Mouse (Mus musculus) brain, embryonic 14.5 days (tissue): ENCODE measurements at regions not wholly inside any gene's neighbourhood (a gene's known extent, or its start where the extent isn't known, plus 50 kb on each side); places are given as distances from the start of the nearest gene placed in this dataset.

Experiments
- CTCF ChIP-seq: fragments of 200-500 bp; IDR thresholded peaks from 2 replicates; pipeline ENCODE4 v1.5.1; 2012; ENCODE audit warnings: inconsistent platforms, mild to moderate bottlenecking, moderate library complexity, borderline replicate concordance; ENCODE audit not compliant: insufficient read depth, insufficient read length; ENCODE audit errors: extremely low read depth
- POLR2A ChIP-seq: fragments of 200-500 bp; IDR thresholded peaks from 2 replicates; pipeline ENCODE4 v1.6.1; 2012; ENCODE audit warnings: mild to moderate bottlenecking, inconsistent platforms, borderline replicate concordance; ENCODE audit not compliant: poor library complexity, insufficient read depth, insufficient read length, severe bottlenecking; ENCODE audit errors: extremely low read depth

DNA sequence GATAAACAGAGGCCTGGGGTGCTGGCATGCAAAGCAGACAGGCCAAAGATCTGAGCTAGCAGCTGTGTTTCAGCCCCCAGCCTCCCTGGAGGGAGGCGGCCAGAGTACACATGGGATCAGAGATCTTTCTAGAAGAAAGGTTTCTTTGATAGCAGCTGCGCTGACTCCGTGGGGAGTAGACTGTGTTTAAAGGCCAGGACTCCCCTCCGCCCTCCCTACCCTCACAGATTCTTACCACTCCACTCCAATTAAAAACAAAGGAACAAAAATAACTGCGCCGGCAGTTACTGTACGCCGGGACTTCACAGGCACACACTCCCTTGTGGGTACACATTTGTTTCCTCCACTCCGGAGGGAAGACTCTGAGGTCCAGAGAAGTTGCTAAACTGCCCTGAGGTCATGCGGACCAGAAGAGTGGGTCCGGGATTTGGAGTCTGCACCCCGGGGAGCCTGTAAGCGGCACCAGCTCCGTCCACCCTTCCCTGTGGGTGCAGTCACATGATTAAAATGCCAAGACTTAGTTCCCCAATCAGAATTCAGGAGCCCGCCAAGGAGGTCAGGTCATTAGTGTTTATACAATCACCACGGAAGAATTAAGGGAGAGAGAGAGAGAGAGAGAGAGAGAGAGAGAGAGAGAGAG, 411.5 kb downstream of the Zfp536 start:
- TF ChIP-seq CTCF (no peak), POLR2A (no peak)
